Mouse (Mus musculus) thymus, postnatal 10 days (tissue): Measurements from ENCODE around the gene Usp45.

Experiments used
- DNase-seq, 2 experiments: peaks; one replicate each; pipeline ENCODE4 v3.0.0; 2021; ENCODE audit warnings: low spot score in 2 of 2

Usp45 gene

DNA sequence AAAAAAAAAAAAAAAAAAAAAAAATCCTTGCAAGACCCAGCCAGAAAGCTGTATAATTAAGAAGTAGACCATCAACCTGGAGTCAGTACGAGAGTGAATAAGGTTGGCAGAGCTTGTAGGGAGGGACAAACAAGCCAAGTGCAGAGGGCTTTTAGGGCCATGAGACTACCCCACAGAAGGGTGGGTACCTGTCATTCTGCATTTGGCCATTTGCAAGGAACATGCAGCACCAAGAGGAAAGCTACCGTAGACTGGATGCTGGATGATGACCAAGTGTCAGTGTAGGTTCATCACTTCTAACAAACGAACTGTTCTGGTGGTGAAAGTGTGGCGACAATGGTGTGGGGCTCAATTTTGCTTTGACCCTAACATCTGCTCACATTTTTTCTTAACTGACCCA, 22.9 kb downstream of the Usp45 start:
- DNase-seq = no peak

- DNase-seq = no peak
Measured at GRCm38 (mm10) chr4:21793631-21794030, 26.7 kb downstream of the Usp45 start.

- DNase-seq = no peak
Measured at GRCm38 (mm10) chr4:21801013-21801412, 34.1 kb downstream of the Usp45 start.

- DNase-seq = no peak
Measured at GRCm38 (mm10) chr4:21801620-21802019, 34.7 kb downstream of the Usp45 start.

DNA sequence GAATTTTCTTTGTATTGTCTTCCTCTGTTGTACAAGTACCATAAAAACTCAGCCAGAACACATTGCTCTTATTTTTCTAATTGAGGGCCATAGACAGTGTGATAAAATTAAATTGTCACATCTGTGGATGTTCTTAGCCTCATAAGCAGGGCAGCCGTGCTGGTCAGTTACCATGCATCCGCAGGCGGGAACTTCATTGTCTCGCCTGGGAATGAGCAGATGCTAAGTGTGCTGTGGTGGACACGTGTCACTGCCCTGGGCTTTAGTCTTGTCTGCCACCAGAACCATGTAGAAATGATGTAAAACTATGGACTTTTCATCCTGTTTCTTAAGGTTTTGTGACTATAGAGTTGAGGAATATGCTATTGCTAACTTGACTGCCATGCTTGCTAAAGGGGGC, 40.2 kb downstream of the Usp45 start:
- DNase-seq = no peak

DNA sequence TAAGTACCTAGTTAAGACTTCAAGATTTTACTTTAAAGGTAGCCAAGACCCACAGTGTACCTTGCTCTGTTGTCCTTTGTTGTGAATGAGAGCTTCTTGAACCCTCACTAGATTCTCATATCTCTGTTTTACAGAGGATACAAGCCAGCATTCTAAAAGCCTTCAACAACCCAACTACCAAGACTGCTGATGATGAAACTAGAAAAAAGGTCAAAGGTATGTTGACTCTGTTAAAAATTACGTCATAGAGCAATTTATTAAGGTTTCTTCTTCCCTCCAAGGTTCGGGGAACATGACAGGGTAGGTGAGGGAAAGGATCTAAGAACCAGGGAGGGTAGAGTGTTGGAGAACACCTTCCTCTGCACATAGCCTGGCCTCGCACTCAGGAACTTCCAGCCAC, 43.7 kb downstream of the Usp45 start:
- DNase-seq = no peak

DNA sequence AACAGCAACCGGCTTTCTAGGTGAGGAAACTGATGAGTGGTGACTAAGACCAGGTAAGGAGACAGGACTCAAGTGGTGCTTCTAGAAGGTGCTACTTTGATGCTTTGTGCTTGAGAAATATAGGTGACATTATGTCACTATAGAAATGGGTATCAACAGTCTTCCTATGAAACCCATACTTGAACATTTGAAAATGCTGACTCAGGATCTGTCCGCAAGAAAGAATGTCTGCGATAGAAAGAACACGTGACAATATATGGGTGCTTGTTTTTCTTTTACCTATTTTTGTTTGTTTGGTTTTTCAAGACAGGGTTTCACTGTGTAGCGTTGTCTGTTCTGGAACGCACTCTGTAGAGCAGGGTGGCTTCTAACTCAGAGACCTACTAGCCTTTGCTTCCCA, 45.7 kb downstream of the Usp45 start:
- DNase-seq = no peak

DNA sequence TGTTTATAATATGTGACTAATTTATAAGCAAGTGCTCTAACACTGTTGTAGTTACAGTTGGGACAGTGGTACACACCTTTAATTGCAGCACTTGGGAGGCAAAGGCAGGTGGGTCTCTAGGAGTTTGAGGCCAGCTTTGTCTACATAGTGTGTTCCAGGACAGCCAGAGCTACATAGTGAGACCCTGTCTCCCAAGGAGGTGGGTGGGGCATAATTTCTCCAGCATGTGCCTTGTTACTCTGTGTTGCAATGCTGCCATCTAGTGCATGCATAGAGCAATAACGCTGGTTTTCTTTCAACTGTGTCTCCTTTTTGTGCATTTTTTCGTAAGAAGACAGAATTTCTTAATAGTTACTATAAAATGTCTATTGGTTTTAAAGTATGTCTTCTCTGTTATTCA, 47.1 kb downstream of the Usp45 start:
- peak; percentile 18 to 53 for DNase-seq

DNA sequence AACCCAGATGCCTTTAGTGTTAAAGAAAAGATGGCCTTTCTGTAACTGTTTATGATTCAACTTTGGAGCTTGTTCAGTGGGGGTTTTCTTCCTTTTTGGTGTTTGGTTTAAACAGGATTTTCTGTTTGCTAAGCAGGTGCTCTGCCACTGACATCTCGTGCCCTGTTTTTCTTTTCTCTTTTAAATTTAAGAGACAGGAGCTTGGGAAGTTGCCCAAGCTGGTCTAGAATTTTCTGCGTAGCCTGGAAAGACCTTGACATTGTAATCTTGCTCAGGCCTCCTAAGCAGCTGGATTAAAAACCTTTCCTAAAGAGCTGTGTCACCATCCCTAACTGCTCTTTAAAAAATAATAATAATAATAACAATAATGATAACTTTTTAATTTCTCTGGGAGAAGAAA, 59.7 kb downstream of the Usp45 start:
- DNase-seq = no peak

DNA sequence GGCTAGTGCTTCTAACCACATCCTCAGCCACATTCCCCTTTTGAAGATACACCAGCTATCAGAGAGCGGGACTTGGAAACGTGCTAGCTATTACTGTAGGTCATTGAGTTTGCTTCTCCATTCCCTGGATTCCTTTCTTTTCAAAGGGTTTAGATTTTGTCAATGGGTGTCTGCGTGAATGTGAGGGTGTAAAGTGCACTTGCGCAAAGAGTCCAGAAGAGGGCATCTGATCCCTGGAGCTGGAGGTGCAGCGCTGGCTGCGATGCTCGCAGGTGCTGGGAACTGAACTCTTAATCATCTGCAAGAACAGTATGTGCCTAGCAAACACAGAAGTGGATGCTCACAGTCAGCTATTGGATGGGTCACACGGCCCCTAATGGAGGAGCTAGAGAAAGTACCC, 65.9 kb downstream of the Usp45 start:
- DNase-seq = no peak

- peak; percentile 91 to 94 for DNase-seq
Measured at GRCm38 (mm10) chr4:21847481-21848286, 80.7 kb downstream of the Usp45 start, which contains the start of gene Pnisr. TSS of gene Pnisr (plus strand) at chr4:21847583.

DNA sequence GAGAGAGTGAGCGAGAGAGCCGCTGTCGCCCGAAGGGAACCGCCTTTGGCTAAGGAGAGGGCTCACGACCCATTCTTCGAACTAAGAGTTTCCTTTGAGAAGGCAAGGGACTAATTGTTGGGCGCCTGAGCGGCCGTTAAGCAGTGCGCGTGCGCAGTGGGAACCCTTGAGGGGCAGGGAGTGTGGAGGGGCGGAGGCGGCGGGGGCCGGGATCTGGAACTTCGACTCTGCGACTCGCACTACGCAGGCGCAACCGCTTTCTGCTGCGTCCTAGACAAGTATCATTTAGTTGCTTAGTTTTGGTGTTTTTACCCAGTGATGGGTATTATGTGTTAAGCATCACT, 81.3 kb downstream of the Usp45 start:
- peak; percentile 83 to 88 for DNase-seq

GRCm38 (mm10) chr4:21857481-21857880, 90.5 kb downstream of the Usp45 start:
- DNase-seq = no peak

DNA sequence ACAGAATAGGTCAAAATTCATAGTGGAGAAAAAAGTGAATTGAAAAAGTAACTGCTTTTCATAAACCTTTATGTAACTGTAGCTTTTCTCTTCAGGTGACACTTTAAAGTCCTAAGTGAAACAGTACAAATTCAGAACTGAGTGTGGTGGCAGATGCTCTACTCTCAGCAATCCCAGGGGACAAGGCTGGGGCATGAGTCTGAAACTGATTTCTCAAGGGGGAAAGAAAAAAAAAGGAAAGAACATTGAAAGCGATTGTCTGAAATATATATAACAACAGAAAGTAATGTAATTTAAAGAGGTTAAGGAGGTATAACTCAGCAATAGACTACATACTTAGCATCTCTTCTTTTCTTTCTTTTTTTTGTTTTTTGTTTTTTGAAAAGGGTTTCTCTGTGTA, 98.3 kb downstream of the Usp45 start:
- no peak for DNase-seq

DNA sequence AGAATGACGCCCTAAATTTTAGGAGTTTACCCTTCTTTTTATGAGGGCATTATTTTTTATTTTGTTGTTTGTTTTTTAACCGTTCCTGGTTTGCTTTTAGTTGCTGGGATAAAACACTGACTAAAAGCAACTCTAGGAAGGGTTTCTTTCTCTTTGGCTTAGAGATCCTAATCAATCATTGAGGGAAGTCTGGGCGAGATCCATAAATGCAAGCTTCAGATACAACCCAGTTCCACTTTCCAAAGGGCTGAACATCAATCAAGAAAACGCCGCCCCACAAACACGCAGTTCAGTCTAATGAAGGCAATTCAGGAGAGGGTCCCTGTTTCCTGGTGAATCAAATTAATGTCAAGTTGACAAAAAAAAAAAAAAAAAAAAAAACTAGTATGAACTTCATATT, 111.8 kb downstream of the Usp45 start:
- DNase-seq = no peak

- peak; percentile 75 to 77 for DNase-seq
Measured at GRCm38 (mm10) chr4:21879565-21880220, 112.7 kb downstream of the Usp45 start, which contains the start of gene Coq3. TSS of gene Coq3 (plus strand) at chr4:21879673.

DNA sequence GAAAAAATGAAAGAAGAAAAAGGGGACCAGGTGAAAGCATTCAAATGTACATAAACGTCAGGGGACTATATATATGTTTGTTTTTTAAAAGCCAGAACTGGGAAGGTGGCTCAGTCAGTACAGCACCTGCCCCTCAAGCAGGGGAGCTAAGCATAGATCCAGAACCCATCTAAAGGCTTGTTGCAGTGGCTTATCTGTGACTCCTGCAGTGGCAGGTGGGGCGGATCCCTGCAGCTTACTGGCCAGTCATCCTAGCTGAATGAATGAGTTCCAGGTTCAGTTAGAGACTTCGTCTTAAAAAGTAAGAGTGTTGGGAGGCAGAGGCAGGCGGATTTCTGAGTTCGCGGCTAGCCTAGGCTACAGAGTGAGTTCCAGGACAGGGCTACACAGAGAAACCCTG, 115.8 kb downstream of the Usp45 start:
- no peak for DNase-seq

GRCm38 (mm10) chr4:21885831-21886230, 118.9 kb downstream of the Usp45 start:
- no peak for DNase-seq
